Comparison of ENCODE assay signal across 15 mouse cellular contexts in the genomic region with DNA sequence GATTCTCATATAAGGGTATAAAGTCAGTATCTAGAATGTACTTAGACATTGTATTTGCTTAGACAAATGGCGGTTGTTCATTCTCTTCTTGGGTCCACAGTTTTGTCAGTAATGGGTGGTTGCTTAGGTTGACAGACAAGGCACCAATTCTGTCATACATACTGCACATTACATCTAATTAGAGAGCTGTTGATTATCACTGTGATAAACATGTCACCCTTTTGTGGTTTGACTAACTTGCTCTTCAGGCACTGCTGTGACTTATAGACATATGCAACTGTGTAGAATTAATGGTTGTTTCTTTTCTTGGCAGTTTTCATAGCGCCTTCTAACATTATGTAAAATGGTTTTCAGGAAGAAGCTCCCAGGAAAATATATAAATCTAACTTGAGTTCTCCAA.
"Had no signal": no experiment of that assay in that cellular context is flagged by ENCODE, and none has a peak within 500 bp of the region (broad histone marks: within the 10 kb centered on the region; RNA-seq: fewer than 3 reads in every experiment).

No protein-coding gene starts in this region.

- DNase-seq: lung, adult 18-20 months; lung, embryonic 14.5 days; lung, postnatal 10 days; lung, postnatal 4 days; right cerebral cortex, postnatal 14 days; right cerebral cortex, postnatal 4 days; spleen, adult 18-20 months; thymus, adult 18-20 months; thymus, postnatal 14 days; thymus, postnatal 36 days had no signal

- H3K9ac ChIP-seq: lung, embryonic 14.5 days; midbrain, embryonic 12.5 days; neural tube, embryonic 13.5 days; neural tube, embryonic 15.5 days had no signal

- H3K36me3 ChIP-seq: midbrain, embryonic 10.5 days; midbrain, embryonic 12.5 days; neural tube, embryonic 13.5 days; neural tube, embryonic 15.5 days had no signal

- H3K4me3 ChIP-seq: midbrain, embryonic 10.5 days; midbrain, embryonic 12.5 days; myocyte; neural tube, embryonic 13.5 days; neural tube, embryonic 15.5 days had no signal

- H3K27ac ChIP-seq: midbrain, embryonic 10.5 days; midbrain, embryonic 12.5 days; neural tube, embryonic 13.5 days; neural tube, embryonic 15.5 days had no signal

- H3K4me1 ChIP-seq: midbrain, embryonic 10.5 days; midbrain, embryonic 12.5 days; neural tube, embryonic 13.5 days; neural tube, embryonic 15.5 days had no signal

- H3K4me2 ChIP-seq: lung, embryonic 14.5 days; midbrain, embryonic 12.5 days; neural tube, embryonic 13.5 days; neural tube, embryonic 15.5 days had no signal

- H3K9me3 ChIP-seq: midbrain, embryonic 10.5 days; midbrain, embryonic 12.5 days; neural tube, embryonic 13.5 days; neural tube, embryonic 15.5 days had no signal

- H3K27me3 ChIP-seq: midbrain, embryonic 12.5 days; neural tube, embryonic 13.5 days; neural tube, embryonic 15.5 days had no signal
